Mouse (Mus musculus) midbrain, embryonic 13.5 days (tissue): Measurements from ENCODE around the gene Fkbp8. TPM values are rescaled to one million over a fixed set of nuclear protein-coding genes. Genes with fewer than 3 reads are reported as not detected.
A peak's percentile ranks its signal among the peaks of the same experiment; 100 is the strongest.

ENCODE experiments used
- ATAC-seq: fragments of 200-750 bp; cut with Nextera tagmentation; 2 replicates; pipeline ENCODE4 v1.8.0; 2017; ENCODE audit warnings: mild to moderate bottlenecking, moderate TSS enrichment, moderate library complexity
- H3K27ac ChIP-seq: fragments of 300-500 bp; sonication (generic); 2 replicates; pipeline ENCODE4 v1.5.1; 2015; ENCODE audit warnings: inconsistent platforms, mild to moderate bottlenecking, moderate library complexity
- H3K27me3 ChIP-seq: fragments of 300-500 bp; sonication (generic); 2 replicates; pipeline ENCODE4 v1.6.1; 2015; ENCODE audit warnings: mild to moderate bottlenecking, inconsistent platforms
- H3K36me3 ChIP-seq: fragments of 300-500 bp; sonication (generic); 2 replicates; pipeline ENCODE4 v1.6.1; 2015; ENCODE audit warnings: mild to moderate bottlenecking, inconsistent platforms
- H3K4me1 ChIP-seq: fragments of 300-500 bp; sonication (generic); replicated peaks from 2 replicates; pipeline ENCODE4 v1.6.1; 2015; ENCODE audit warnings: inconsistent platforms
- H3K4me2 ChIP-seq: fragments of 300-500 bp; sonication (generic); replicated peaks from 2 replicates; pipeline ENCODE4 v1.6.1; 2015; ENCODE audit warnings: moderate library complexity, mild to moderate bottlenecking, inconsistent platforms
- H3K4me3 ChIP-seq: fragments of 300-500 bp; sonication (generic); replicated peaks from 2 replicates; pipeline ENCODE4 v1.5.1; 2015; ENCODE audit warnings: mild to moderate bottlenecking, inconsistent platforms
- H3K9ac ChIP-seq: fragments of 300-500 bp; sonication (generic); replicated peaks from 2 replicates; pipeline ENCODE4 v1.6.1; 2015; ENCODE audit warnings: mild to moderate bottlenecking, inconsistent platforms
- H3K9me3 ChIP-seq: fragments of 300-500 bp; sonication (generic); 2 replicates; pipeline ENCODE4 v1.6.1; 2016; ENCODE audit warnings: mild to moderate bottlenecking, inconsistent platforms
- WGBS: fragments of 180-500 bp; shearing (Covaris S2); methylation state at CpG from one replicate; pipeline ENCODE4 v1.1.7; 2015; 5-methylcytosine and 5-hydroxymethylcytosine counted together
- polyA plus RNA-seq: library from polyadenylated mRNA; unstranded; fragments of >200 nt; fragmentation: Nextera tagmentation; extraction: Ambion mirVana; gene quantifications from 2 replicates; pipeline ENCODE4 v1.2.1, GENCODE M21; 2015

Gene Fkbp8
- polyA plus RNA-seq, 1 experiment from 2014 or later: 392 TPM

DNA sequence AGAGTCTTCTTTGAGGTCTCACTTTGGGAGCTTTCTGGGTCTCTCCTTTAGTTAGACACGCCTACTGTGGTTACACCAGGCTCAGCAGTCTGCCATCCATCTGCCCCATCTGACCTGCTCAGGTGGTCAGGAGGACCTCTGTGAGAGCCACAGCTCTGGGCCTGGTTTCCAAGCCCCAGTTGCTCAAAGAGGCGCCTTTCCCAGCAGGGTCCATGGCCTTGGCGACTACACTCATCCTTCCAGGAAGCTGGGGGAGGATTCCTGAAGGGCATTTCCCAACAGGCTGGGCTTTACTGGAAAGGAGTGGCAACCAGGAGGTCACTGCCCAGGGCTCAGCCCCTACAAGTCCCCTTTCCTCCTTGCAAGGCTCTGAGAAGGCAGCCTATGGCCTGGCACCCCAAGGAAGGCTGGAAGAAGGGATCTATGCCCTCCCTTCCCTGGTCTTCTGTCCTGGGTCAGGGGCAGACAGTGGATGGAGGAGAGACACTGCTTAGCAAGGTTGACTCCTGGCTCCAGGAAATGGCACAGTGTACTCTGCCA is 37.2 kb downstream of the Fkbp8 start:
- WGBS: 83% methylated on average over 3 of the region's 3 CpGs
- ATAC-seq: no peak

GRCm38 (mm10) chr8:70565561-70565960 is 38.0 kb downstream of the Fkbp8 start:
- Histone ChIP-seq H3K9ac (no peak overlapping the region), H3K4me3 (no peak overlapping the region), H3K27ac (no peak overlapping the region), H3K36me3 (0 out of 2 replicates have a peak, but pooled peaks cover 3% of the 10 kb centered on the region), H3K4me2 (no peak overlapping the region), H3K9me3 (no peaks in the 10 kb centered on the region), H3K4me1 (peaks cover 25% of the 10 kb centered on the region; the same call in 1 of the 2 replicates), H3K27me3 (no peaks in the 10 kb centered on the region)
- ATAC-seq: no peak
- 86% methylated on average over 3 of the region's 3 CpGs for WGBS

More for the DNA sequence above, 37.2 kb downstream of the Fkbp8 start:
- no peak overlapping the region for H3K4me3 ChIP-seq
- no peaks in the 10 kb centered on the region for H3K9me3 ChIP-seq
- no peak overlapping the region for H3K4me2 ChIP-seq
- peaks cover 23% of the 10 kb centered on the region; the same call in 1 of the 2 replicates for H3K4me1 ChIP-seq
- H3K36me3 ChIP-seq: 0 out of 2 replicates have a peak, but pooled peaks cover 3% of the 10 kb centered on the region
- H3K9ac ChIP-seq: no peak overlapping the region
- H3K27me3 ChIP-seq: no peaks in the 10 kb centered on the region
- no peak overlapping the region for H3K27ac ChIP-seq

DNA sequence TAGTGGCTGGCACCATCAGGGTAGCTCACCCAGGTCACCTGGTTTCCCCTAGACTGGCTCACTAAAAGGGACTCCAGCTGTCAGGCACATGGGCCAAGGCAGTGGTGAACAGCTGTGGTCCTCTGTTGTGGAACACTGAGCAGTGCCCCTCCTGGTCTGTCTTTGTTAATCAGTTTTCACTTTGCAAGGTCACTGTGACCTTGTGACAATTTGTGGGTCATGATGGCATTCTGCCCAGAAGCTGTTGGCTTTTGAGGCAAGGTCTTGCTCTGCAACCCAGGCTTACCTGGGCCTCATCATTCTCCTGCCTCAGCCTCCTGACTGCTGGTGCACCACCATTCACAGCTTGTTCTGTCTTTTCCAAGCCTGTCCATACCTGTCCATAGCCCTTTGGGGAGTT is 42.8 kb downstream of the Fkbp8 start:
- peaks cover 24% of the 10 kb centered on the region for H3K36me3 ChIP-seq
- H3K4me1 ChIP-seq: peaks cover 14% of the 10 kb centered on the region
- no peak overlapping the region for H3K27ac ChIP-seq
- no peak; the same call in 1 of the 2 replicates for ATAC-seq
- H3K4me3 ChIP-seq: no peak overlapping the region
- no peak overlapping the region for H3K4me2 ChIP-seq
- no peak overlapping the region for H3K9ac ChIP-seq
- H3K9me3 ChIP-seq: no peaks in the 10 kb centered on the region
- no peaks in the 10 kb centered on the region for H3K27me3 ChIP-seq

- H3K4me1 ChIP-seq: peaks cover 8% of the 10 kb centered on the region; the same call in 1 of the 2 replicates
- H3K36me3 ChIP-seq: peaks cover 22% of the 10 kb centered on the region
- H3K4me2 ChIP-seq: no peak overlapping the region
- no peak overlapping the region for H3K4me3 ChIP-seq
- H3K27me3 ChIP-seq: no peaks in the 10 kb centered on the region
- WGBS: 88% methylated on average over 6 of the region's 6 CpGs
- 0 out of 2 replicates have a peak overlapping the region, but pooled peaks have one; percentile 1 for H3K9ac ChIP-seq
- no peak for ATAC-seq
- no peak overlapping the region for H3K27ac ChIP-seq
- H3K9me3 ChIP-seq: no peaks in the 10 kb centered on the region
Measured at GRCm38 (mm10) chr8:70570990-70571389, 43.5 kb downstream of the Fkbp8 start.

DNA sequence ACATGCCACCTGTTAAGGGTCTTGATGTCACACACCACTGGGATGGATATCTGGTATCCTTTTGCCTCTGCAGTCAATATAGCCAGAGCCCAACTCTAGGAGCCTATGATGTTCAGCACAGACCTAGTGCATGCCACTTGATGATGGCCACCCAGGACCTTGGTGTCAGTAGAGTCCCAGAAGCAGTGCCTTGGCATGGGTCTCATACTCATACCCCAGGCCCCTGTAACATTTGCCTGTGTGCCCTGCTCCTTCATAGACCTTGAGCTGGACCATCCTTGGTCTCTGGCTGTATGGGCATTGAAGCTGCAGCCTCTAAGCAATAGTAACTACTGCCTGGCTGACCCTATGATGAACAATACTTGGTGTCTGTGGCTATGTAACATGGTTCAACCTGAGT is 46.8 kb downstream of the Fkbp8 start:
- ATAC-seq: no peak
- H3K9ac ChIP-seq: no peak overlapping the region
- peaks cover 8% of the 10 kb centered on the region; the same call in 1 of the 2 replicates for H3K4me1 ChIP-seq
- no peak overlapping the region for H3K4me2 ChIP-seq
- no peak overlapping the region for H3K27ac ChIP-seq
- no peaks in the 10 kb centered on the region for H3K27me3 ChIP-seq
- no peak overlapping the region for H3K4me3 ChIP-seq
- H3K36me3 ChIP-seq: peaks cover 38% of the 10 kb centered on the region
- H3K9me3 ChIP-seq: no peaks in the 10 kb centered on the region

- no peak overlapping the region for H3K4me2 ChIP-seq
- H3K27me3 ChIP-seq: no peaks in the 10 kb centered on the region
- H3K27ac ChIP-seq: no peak overlapping the region
- ATAC-seq: no peak
- H3K4me3 ChIP-seq: no peak overlapping the region
- H3K9me3 ChIP-seq: no peaks in the 10 kb centered on the region
- H3K9ac ChIP-seq: no peak overlapping the region
- peaks cover 8% of the 10 kb centered on the region; the same call in 1 of the 2 replicates for H3K4me1 ChIP-seq
- peaks cover 40% of the 10 kb centered on the region for H3K36me3 ChIP-seq
- WGBS: 87% methylated on average over 4 of the region's 4 CpGs
Measured at GRCm38 (mm10) chr8:70574915-70575314, 47.4 kb downstream of the Fkbp8 start.

GRCm38 (mm10) chr8:70577207-70577606 is 49.7 kb downstream of the Fkbp8 start:
- H3K9me3 ChIP-seq: no peaks in the 10 kb centered on the region
- no peak overlapping the region for H3K4me3 ChIP-seq
- H3K27me3 ChIP-seq: no peaks in the 10 kb centered on the region
- no peak overlapping the region for H3K27ac ChIP-seq
- ATAC-seq: no peak
- no peaks in the 10 kb centered on the region for H3K4me1 ChIP-seq
- 99% methylated on average over 3 of the region's 3 CpGs for WGBS
- H3K36me3 ChIP-seq: peaks cover 63% of the 10 kb centered on the region
- H3K9ac ChIP-seq: no peak overlapping the region
- H3K4me2 ChIP-seq: no peak overlapping the region

- Histone ChIP-seq H3K27ac (no peak overlapping the region), H3K4me1 (no peaks in the 10 kb centered on the region), H3K9me3 (no peaks in the 10 kb centered on the region), H3K36me3 (peaks cover 92% of the 10 kb centered on the region), H3K4me3 (no peak overlapping the region), H3K27me3 (no peaks in the 10 kb centered on the region), H3K9ac (no peak overlapping the region), H3K4me2 (no peak overlapping the region)
- no peak for ATAC-seq
- whole genome bisulfite sequencing: 90% methylated on average over 18 of the region's 18 CpGs
Measured at GRCm38 (mm10) chr8:70583476-70584387, 56.2 kb downstream of the Fkbp8 start.

GRCm38 (mm10) chr8:70584606-70585257 is 57.2 kb downstream of the Fkbp8 start:
- H3K27ac ChIP-seq: 0 out of 2 replicates have a peak overlapping the region, but pooled peaks have one; percentile 30
- H3K36me3 ChIP-seq: peaks cover 95% of the 10 kb centered on the region
- H3K27me3 ChIP-seq: no peaks in the 10 kb centered on the region
- 92% methylated on average over 9 of the region's 9 CpGs for WGBS
- H3K4me2 ChIP-seq: no peak overlapping the region
- H3K4me3 ChIP-seq: no peak overlapping the region
- ATAC-seq: peak; percentile 55
- no peaks in the 10 kb centered on the region for H3K9me3 ChIP-seq
- no peak overlapping the region for H3K9ac ChIP-seq
- H3K4me1 ChIP-seq: no peaks in the 10 kb centered on the region

Other genes with a start within 250 kb of the Fkbp8 start
- gene Homer3, start 244.9 kb upstream of the Fkbp8 start, polyA plus RNA-seq: 57.7 and 61.5 TPM in 2 replicates
- 50.0 and 54.6 TPM in 2 replicates for gene Ddx49, start 225.2 kb upstream of the Fkbp8 start, polyA plus RNA-seq
- gene Cope, start 225.2 kb upstream of the Fkbp8 start, polyA plus RNA-seq: 273 and 290 TPM in 2 replicates
- gene Cers1, start 211.9 kb upstream of the Fkbp8 start, polyA plus RNA-seq: 23.7 and 26.2 TPM in 2 replicates
- gene Gdf1, start 197.9 kb upstream of the Fkbp8 start, polyA plus RNA-seq: 3.7 and 6.0 TPM in 2 replicates
- gene Upf1, start 174.4 kb upstream of the Fkbp8 start, polyA plus RNA-seq: 15.5 and 18.1 TPM in 2 replicates
- gene Comp, start 154.2 kb upstream of the Fkbp8 start, polyA plus RNA-seq: 0.21 and 0.42 TPM in 2 replicates
- gene Crtc1, start 88.1 kb upstream of the Fkbp8 start, polyA plus RNA-seq: 33.9 and 36.1 TPM in 2 replicates
- gene Klhl26, start 50.8 kb upstream of the Fkbp8 start, polyA plus RNA-seq: 19.3 and 22.2 TPM in 2 replicates
- gene Tmem59l, start 40.4 kb upstream of the Fkbp8 start, polyA plus RNA-seq: 60.6 and 61.5 TPM in 2 replicates
- gene Crlf1, start 34.6 kb upstream of the Fkbp8 start, polyA plus RNA-seq: 0.97 and 1.1 TPM in 2 replicates
- gene Rex1bd, start 21.0 kb upstream of the Fkbp8 start, polyA plus RNA-seq: 152 and 155 TPM in 2 replicates
- 680 and 755 TPM in 2 replicates for gene Uba52, start 16.9 kb upstream of the Fkbp8 start, polyA plus RNA-seq
- 44.5 and 48.1 TPM in 2 replicates for gene Kxd1, start 232 bp downstream of the Fkbp8 start, polyA plus RNA-seq
- gene Ell, start 11.7 kb downstream of the Fkbp8 start, polyA plus RNA-seq: 17.8 and 18.0 TPM in 2 replicates
- 119 and 133 TPM in 2 replicates for gene Isyna1, start 66.6 kb downstream of the Fkbp8 start, polyA plus RNA-seq
- 123 and 129 TPM in 2 replicates for gene Ssbp4, start 81.1 kb downstream of the Fkbp8 start, polyA plus RNA-seq
- gene Lrrc25, start 88.4 kb downstream of the Fkbp8 start, polyA plus RNA-seq: 1.1 and 1.2 TPM in 2 replicates
- gene Gdf15, start 104.7 kb downstream of the Fkbp8 start, polyA plus RNA-seq: 0.30 TPM in 1 of 2 replicates, not detected in the other
- 87.5 and 99.4 TPM in 2 replicates for gene Pgpep1, start 132.7 kb downstream of the Fkbp8 start, polyA plus RNA-seq
- gene Lsm4, start 145.5 kb downstream of the Fkbp8 start, polyA plus RNA-seq: 176 and 201 TPM in 2 replicates
- gene Jund, start 171.2 kb downstream of the Fkbp8 start, polyA plus RNA-seq: 65.1 and 97.7 TPM in 2 replicates
- 0.07 and 0.08 TPM in 2 replicates for gene Iqcn, start 175.7 kb downstream of the Fkbp8 start, polyA plus RNA-seq
- not detected in 2 replicates for gene Gm3336, start 190.8 kb downstream of the Fkbp8 start, polyA plus RNA-seq
- gene Pde4c, start 196.0 kb downstream of the Fkbp8 start, polyA plus RNA-seq: 0.15 and 0.28 TPM in 2 replicates
- 261 and 275 TPM in 2 replicates for gene Rab3a, start 227.0 kb downstream of the Fkbp8 start, polyA plus RNA-seq
- 36.2 and 38.4 TPM in 2 replicates for gene Mpv17l2, start 233.2 kb downstream of the Fkbp8 start, polyA plus RNA-seq
- gene Pik3r2, start 249.0 kb downstream of the Fkbp8 start, polyA plus RNA-seq: 78.9 and 87.2 TPM in 2 replicates